Mouse (Mus musculus) bone marrow macrophage, adult 2 months (primary cell): ENCODE results near the gene Pnliprp1.

Experiments
- CTCF ChIP-seq: IDR thresholded peaks from 2 replicates; pipeline ENCODE4 v1.5.1; 2012; ENCODE audit warnings: low read depth, mild to moderate bottlenecking, low read length, moderate library complexity
- POLR2A ChIP-seq: IDR thresholded peaks from 2 replicates; pipeline ENCODE4 v1.6.1; 2012; ENCODE audit warnings: mild to moderate bottlenecking, low read depth, low read length, borderline replicate concordance

GRCm38 (mm10) chr19:58695314-58695713, 33.4 kb upstream of the Pnliprp1 start:
- TF ChIP-seq CTCF = no peak
- TF ChIP-seq POLR2A = no peak
